Mouse (Mus musculus) liver, adult 2 months (tissue): ENCODE results near the gene Rhbdd3. TPM values are rescaled to one million over a fixed set of nuclear protein-coding genes. Genes with fewer than 3 reads are reported as not detected.

Source experiments
- DNase-seq: peaks from one replicate; pipeline ENCODE4 v3.0.0-alpha.2; 2011; ENCODE audit warnings: low read depth, low spot score; ENCODE audit errors: extremely low read depth
- H3K27ac ChIP-seq: fragments of 200-500 bp; replicated peaks from 2 replicates; pipeline ENCODE4 v1.5.1; 2012; ENCODE audit warnings: low read depth, mild to moderate bottlenecking, control low read depth, inconsistent platforms, low read length; ENCODE audit not compliant: insufficient read depth
- H3K27me3 ChIP-seq: fragments of 200-500 bp; 2 replicates; pipeline ENCODE4 v1.6.1; 2012; ENCODE audit warnings: mild to moderate bottlenecking, moderate library complexity, low read length, inconsistent platforms; ENCODE audit not compliant: control insufficient read depth, insufficient read depth
- H3K36me3 ChIP-seq: fragments of 200-500 bp; 2 replicates; pipeline ENCODE4 v1.6.1; 2012; ENCODE audit warnings: low read length, inconsistent platforms; ENCODE audit not compliant: control insufficient read depth, insufficient read depth
- H3K4me1 ChIP-seq: fragments of 200-500 bp; 2 replicates; pipeline ENCODE4 v1.6.1; 2011; ENCODE audit warnings: low read length; ENCODE audit not compliant: control insufficient read depth, insufficient read depth
- H3K4me3 ChIP-seq: fragments of 200-500 bp; 2 replicates; pipeline ENCODE4 v1.5.1; 2011; ENCODE audit warnings: low read depth, mild to moderate bottlenecking, control low read depth, low read length, moderate library complexity; ENCODE audit not compliant: insufficient read depth
- H3K79me2 ChIP-seq: fragments of 200-500 bp; 2 replicates; pipeline ENCODE4 v1.6.1; 2012; ENCODE audit warnings: inconsistent platforms, mild to moderate bottlenecking, low read length, moderate library complexity; ENCODE audit not compliant: control insufficient read depth, insufficient read depth
- H3K9ac ChIP-seq: fragments of 200-500 bp; 2 replicates; pipeline ENCODE4 v1.6.1; 2012; ENCODE audit warnings: low read depth, mild to moderate bottlenecking, control low read depth, inconsistent platforms, low read length
- CTCF ChIP-seq: fragments of 200-500 bp; IDR thresholded peaks from 2 replicates; pipeline ENCODE4 v1.5.1; 2011; ENCODE audit warnings: low read depth, low read length, control low read depth
- POLR2A ChIP-seq: fragments of 200-500 bp; IDR thresholded peaks from 2 replicates; pipeline ENCODE4 v1.6.1; 2011; ENCODE audit warnings: low read length, control low read depth; ENCODE audit not compliant: insufficient read depth; ENCODE audit errors: extremely low read depth
- WGBS: fragments of 180-500 bp; shearing (Covaris S2); methylation state at CpG from one replicate; pipeline ENCODE4 v1.1.7; 2018; 5-methylcytosine and 5-hydroxymethylcytosine counted together
- polyA plus RNA-seq: library from polyadenylated mRNA; depleted of rRNA; stranded (reverse); fragments of >200 nt; gene quantifications from 2 replicates; pipeline ENCODE4 v1.2.3, GENCODE M21; 2012
- total RNA-seq: library from RNA; depleted of rRNA; stranded (reverse); fragments of >200 nt; gene quantifications from 2 replicates; pipeline ENCODE4 v1.2.3, GENCODE M21; 2014

The Rhbdd3 gene
- total and polyA plus RNA-seq, 2 experiments, result 8.6 to 30.8 TPM

DNA sequence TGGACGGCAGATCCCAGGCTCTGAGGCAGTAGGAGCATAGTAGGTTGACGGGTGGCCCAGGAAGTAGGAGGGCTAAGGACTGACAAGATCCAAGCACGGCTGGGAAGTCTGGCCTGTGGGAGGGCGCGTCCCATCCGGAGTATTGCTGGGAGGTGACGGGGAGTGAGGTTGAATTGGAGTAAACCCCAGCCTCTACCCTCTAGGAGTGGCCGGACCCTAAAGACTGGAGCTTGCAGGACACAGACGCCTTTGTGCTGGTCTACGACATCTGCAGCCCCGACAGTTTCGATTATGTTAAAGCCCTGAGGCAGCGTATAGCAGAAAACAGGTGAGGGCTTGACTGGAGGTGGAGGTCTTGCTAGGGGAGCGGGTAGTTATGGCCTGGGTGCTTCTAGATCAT is 39.5 kb upstream of the Rhbdd3 start:
- H3K4me3 ChIP-seq, result no peak overlapping the region
- H3K36me3 ChIP-seq, result no peaks in the 10 kb centered on the region
- DNase-seq, result no peak
- peaks cover 8% of the 10 kb centered on the region; the same call in 1 of the 2 replicates for H3K79me2 ChIP-seq
- H3K9ac ChIP-seq, result no peak overlapping the region
- no peak overlapping the region for H3K27ac ChIP-seq
- H3K4me1 ChIP-seq, result peaks cover 17% of the 10 kb centered on the region
- WGBS, result 41% methylated on average over 14 of the region's 14 CpGs
- TF ChIP-seq POLR2A (no peak), CTCF (no peak)
- H3K27me3 ChIP-seq, result 0 out of 2 replicates have a peak, but pooled peaks cover 7% of the 10 kb centered on the region

DNA sequence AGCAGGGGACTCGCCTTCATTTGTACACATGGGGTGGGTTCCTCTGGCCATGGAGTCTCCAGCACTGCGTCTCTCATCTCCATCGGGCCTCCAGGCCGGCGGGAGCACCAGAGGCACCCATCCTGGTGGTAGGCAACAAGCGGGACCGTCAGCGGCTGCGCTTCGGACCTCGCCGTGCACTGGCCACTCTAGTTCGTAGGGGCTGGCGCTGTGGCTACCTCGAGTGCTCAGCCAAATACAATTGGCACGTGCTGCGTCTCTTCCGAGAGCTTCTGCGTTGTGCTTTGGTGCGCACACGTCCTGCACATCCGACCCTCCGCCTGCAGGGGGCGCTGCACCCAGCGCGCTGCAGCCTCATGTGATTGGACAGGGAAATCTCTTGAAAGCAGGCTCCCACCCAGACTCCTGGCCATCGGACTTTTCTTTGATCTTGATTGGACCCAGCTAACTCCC is 39.0 kb upstream of the Rhbdd3 start:
- no peak overlapping the region for H3K4me3 ChIP-seq
- H3K4me1 ChIP-seq, result peaks cover 20% of the 10 kb centered on the region
- peaks cover 8% of the 10 kb centered on the region; the same call in 1 of the 2 replicates for H3K79me2 ChIP-seq
- peak; percentile 40 for DNase-seq
- H3K9ac ChIP-seq, result no peak overlapping the region
- no peaks in the 10 kb centered on the region for H3K36me3 ChIP-seq
- 0 out of 2 replicates have a peak, but pooled peaks cover 7% of the 10 kb centered on the region for H3K27me3 ChIP-seq
- H3K27ac ChIP-seq, result no peak overlapping the region
- TF ChIP-seq CTCF, result peak; percentile 92
- no peak for TF ChIP-seq POLR2A
- WGBS, result 30% methylated on average over 27 of the region's 27 CpGs

DNA sequence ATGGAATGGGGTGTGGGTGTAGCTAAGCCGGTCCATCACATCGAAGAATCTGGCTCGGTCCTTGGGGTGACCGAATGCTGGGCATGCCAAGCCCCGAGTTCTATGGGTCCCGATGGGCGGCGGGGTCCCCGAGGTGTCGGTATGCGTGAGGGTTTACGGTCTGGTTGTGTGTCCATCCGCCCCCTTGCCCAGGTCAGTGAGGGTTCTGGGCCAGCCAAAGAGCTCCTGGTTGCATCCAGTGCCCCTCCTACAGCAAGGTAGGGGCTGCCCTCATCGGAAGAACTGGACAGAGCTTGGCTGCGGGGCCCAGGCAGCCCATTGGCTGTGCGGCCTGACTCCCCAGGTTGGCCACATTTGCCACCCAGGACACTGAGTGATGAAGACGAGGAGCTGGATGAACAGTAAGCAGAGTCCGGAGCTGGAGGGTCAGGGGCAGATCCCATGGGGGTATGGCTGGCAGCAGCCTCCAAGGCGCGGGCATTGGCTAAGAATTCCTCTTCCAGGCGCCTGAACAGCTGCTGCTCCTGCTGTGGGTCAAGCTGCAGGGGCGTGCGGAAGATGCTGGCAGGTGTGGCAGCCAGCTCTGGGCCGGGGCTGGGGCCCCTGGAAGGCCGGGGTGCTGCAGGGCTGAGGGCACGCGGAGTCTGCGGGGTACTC is 37.8 kb upstream of the Rhbdd3 start:
- no peaks in the 10 kb centered on the region for H3K36me3 ChIP-seq
- no peak overlapping the region for H3K27ac ChIP-seq
- no peak overlapping the region for H3K4me3 ChIP-seq
- 93% methylated on average over 28 of the region's 28 CpGs for WGBS
- H3K4me1 ChIP-seq, result peaks cover 22% of the 10 kb centered on the region
- peaks cover 8% of the 10 kb centered on the region; the same call in 1 of the 2 replicates for H3K79me2 ChIP-seq
- no peak for DNase-seq
- no peak overlapping the region for H3K9ac ChIP-seq
- 0 out of 2 replicates have a peak, but pooled peaks cover 7% of the 10 kb centered on the region for H3K27me3 ChIP-seq
- no peak for TF ChIP-seq CTCF
- TF ChIP-seq POLR2A, result no peak

DNA sequence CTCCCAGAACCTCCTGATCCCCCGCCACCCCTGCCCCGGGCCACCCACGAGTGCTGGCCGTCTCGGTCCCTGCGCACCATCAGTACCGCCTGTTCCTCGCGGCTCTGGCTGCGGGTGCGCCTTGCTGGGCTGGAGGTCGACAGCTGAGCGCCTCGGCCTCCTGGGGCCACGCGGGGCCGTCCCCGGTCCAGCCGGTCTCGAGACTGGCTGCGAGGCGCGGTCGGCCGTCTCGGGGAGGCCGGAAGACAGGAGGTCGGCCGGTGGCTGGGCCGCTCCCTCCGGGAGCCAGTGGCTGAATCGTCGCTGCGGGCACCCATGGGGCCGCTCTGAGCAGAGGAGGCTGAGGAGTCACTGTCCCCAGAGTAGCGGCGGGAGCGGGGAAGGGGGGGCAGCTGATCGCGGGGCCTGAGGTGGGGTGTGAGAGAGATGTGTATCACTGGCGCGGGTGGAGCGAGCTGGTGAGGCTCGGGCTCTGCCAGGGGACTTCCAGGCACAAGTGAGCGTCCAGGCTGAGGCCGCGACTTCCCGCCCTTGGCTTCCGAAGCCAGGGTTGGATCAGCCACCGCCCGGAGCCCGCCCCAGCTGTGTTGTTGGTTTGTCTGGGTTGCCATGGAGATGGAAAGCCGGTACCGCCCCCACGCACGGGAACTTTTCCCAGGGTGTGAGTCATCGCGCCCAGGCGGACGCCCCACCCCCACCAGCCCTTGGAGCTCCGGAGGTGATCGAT is 37.1 kb upstream of the Rhbdd3 start:
- Histone ChIP-seq H3K4me1 (peaks cover 22% of the 10 kb centered on the region), H3K27ac (no peak overlapping the region)

DNA sequence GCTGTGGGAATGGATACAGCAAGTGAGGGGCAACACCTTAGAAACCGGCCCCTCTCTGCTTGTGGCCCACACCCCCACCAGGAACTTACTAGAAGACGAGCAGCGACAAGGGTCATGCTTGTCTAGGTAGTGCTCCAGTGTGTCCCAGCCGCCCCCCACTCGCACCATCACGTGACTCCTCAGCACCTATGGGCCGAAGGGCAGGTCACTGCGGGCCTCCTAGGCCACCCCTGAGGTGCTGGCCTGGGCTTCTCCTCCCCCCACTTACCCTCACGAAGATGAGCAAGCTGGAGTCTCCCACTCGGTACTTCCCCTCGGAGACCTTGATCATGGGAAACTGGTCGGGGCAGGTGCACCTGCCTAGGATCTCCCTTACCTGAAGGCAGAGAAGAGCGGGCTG is 36.4 kb upstream of the Rhbdd3 start:
- Histone ChIP-seq H3K27me3 (0 out of 2 replicates have a peak, but pooled peaks cover 7% of the 10 kb centered on the region), H3K79me2 (peaks cover 8% of the 10 kb centered on the region; the same call in 1 of the 2 replicates), H3K9ac (peak overlapping the region; percentile 33), H3K27ac (no peak overlapping the region), H3K4me3 (peak overlapping the region; percentile 42; the same call in 1 of the 2 replicates), H3K4me1 (peaks cover 22% of the 10 kb centered on the region), H3K36me3 (no peaks in the 10 kb centered on the region)
- DNase-seq, result no peak
- TF ChIP-seq POLR2A (no peak), CTCF (no peak)
- WGBS, result 48% methylated on average over 13 of the region's 13 CpGs

More for the DNA sequence above, 37.1 kb upstream of the Rhbdd3 start:
- peak; percentile 68 for DNase-seq
- WGBS, result 21% methylated on average over 62 of the region's 62 CpGs
- TF ChIP-seq POLR2A, result no peak
- Histone ChIP-seq H3K9ac (peak overlapping the region; percentile 24; the same call in 1 of the 2 replicates), H3K79me2 (peaks cover 8% of the 10 kb centered on the region; the same call in 1 of the 2 replicates), H3K27me3 (0 out of 2 replicates have a peak, but pooled peaks cover 7% of the 10 kb centered on the region), H3K4me3 (peak overlapping the region; percentile 42; the same call in 1 of the 2 replicates), H3K36me3 (no peaks in the 10 kb centered on the region)
